Mouse (Mus musculus): Measurements from ENCODE around the gene Cox19. TPM values are rescaled to one million over a fixed set of nuclear protein-coding genes. Genes with fewer than 3 reads are reported as not detected.

Cox19 gene
- total and polyA plus RNA-seq, 2 experiments from 2014 or later, result 79.4 to 95.5 TPM

DNA sequence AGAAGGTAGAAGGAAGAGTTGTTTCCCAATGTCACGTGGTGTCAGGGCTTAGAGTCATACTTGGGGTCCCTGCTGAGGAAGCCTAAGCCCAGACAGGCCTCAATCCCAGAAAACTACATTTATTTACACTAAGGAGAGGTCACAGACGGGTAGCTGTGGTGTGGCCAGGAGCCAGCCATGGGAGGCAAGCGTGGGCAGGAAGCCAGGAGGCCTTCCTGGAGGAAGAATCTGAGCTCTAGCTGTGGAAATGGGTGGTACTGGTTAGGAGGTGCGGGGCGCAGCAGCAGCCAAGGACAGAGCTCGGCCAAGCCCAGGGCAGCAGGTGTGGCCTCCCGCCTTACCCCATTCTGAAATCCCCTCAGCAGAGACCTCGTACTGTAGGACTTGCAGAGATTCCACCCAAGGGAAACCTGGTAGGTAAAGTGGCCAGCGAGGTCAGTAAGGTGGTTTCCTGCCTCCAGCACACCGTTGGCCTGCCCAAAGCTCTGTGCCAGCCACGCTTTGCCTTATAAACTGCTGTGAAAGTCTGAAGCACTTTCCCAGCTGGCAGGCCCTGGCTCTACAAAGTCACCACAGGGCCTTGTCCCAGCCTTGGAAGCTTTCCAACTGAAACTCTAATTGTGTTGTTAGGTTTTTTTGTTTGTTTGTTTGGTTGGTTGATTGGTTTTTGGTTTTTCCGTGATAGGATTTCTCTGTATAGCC lies 36.1 kb downstream of the Cox19 start:
- Histone ChIP-seq H3K27me3 (ENCODE audit: insufficient read depth, low read length) (no peaks in the 10 kb centered on the region), H3K9ac (replicated peaks; ENCODE audit: low read length, poor library complexity, severe bottlenecking) (no peak overlapping the region), H3K4me2 (ENCODE audit: low read depth, low read length, poor library complexity, severe bottlenecking) (no peak overlapping the region), H3K36me3 (ENCODE audit: insufficient read depth, low read length) (peaks cover 5% of the 10 kb centered on the region; the same call in 1 of the 2 replicates), H3K27ac (ENCODE audit: low read depth, low read length) (no peak overlapping the region), H3K9me3 (ENCODE audit: low read length) (no peaks in the 10 kb centered on the region), H3K4me1 (ENCODE audit: insufficient read depth, low read length) (no peaks in the 10 kb centered on the region), H3K4me3 (ENCODE audit: low read depth, low read length) (no peak overlapping the region)
- no peak for TF ChIP-seq CTCF (IDR thresholded peaks at IDR 0.05)
- DNase-seq (ENCODE audit: low spot score), result no peak
- WGBS, result 80% methylated on average over 12 of the region's 12 CpGs
- ATAC-seq (ENCODE audit: low FRiP score), result no peak

DNA sequence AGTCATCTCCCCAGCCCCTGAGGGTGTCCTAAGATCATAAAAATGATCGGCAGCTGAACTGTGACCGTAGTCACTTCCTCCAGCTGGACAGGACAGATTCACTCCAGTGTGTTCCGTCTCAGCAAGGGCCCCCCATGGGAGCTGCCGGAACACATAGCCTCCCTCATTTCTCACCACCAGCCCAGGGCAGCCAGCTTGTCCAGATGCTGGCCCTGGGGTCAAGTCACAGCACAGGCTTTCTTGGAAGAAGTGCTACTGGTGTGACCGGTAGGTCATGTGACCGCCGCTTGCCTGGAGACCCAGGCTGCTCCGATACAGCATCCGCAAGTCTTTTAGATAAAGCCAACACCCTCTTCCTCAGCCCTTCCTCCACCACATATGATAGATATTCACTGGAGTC lies 37.7 kb downstream of the Cox19 start:
- no peaks in the 10 kb centered on the region for H3K4me1 ChIP-seq (ENCODE audit: insufficient read depth, low read length)
- ATAC-seq (ENCODE audit: low FRiP score), result no peak
- H3K9ac ChIP-seq (replicated peaks; ENCODE audit: low read length, poor library complexity, severe bottlenecking), result no peak overlapping the region
- no peaks in the 10 kb centered on the region for H3K9me3 ChIP-seq (ENCODE audit: low read length)
- no peak for DNase-seq (ENCODE audit: low spot score)
- WGBS, result 91% methylated on average over 9 of the region's 9 CpGs
- H3K36me3 ChIP-seq (ENCODE audit: insufficient read depth, low read length), result peaks cover 3% of the 10 kb centered on the region; the same call in 1 of the 2 replicates
- H3K4me3 ChIP-seq (ENCODE audit: low read depth, low read length), result no peak overlapping the region
- H3K27me3 ChIP-seq (ENCODE audit: insufficient read depth, low read length), result no peaks in the 10 kb centered on the region
- no peak for TF ChIP-seq CTCF (IDR thresholded peaks at IDR 0.05)
- no peak overlapping the region for H3K27ac ChIP-seq (ENCODE audit: low read depth, low read length)
- no peak overlapping the region for H3K4me2 ChIP-seq (ENCODE audit: low read depth, low read length, poor library complexity, severe bottlenecking)

DNA sequence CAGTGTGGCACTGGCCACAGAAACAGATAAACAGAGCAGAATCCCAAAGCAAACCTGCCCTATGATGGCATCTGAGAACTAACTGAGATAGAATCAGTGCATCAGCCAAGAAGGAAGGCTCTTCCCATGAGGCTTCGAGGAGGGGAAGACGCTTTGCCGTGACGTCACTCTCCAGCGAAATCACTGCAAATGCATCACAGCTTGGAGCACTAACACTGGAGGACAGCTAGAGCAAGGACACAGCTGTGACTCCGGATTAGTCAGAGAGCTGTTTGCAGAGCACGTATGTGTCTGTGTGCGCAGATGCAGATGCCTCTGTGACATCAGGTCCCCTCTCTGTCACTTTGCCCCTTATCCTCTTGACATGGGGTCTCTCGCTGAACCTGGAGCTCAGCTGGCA lies 39.4 kb downstream of the Cox19 start:
- no peak for TF ChIP-seq CTCF (IDR thresholded peaks at IDR 0.05)
- ATAC-seq (ENCODE audit: low FRiP score), result no peak
- H3K27ac ChIP-seq (ENCODE audit: low read depth, low read length), result no peak overlapping the region
- no peaks in the 10 kb centered on the region for H3K27me3 ChIP-seq (ENCODE audit: insufficient read depth, low read length)
- no peak overlapping the region for H3K4me3 ChIP-seq (ENCODE audit: low read depth, low read length)
- no peak overlapping the region for H3K9ac ChIP-seq (replicated peaks; ENCODE audit: low read length, poor library complexity, severe bottlenecking)
- no peak for DNase-seq (ENCODE audit: low spot score)
- WGBS, result 90% methylated on average over 9 of the region's 9 CpGs
- no peaks in the 10 kb centered on the region for H3K36me3 ChIP-seq (ENCODE audit: insufficient read depth, low read length)
- H3K9me3 ChIP-seq (ENCODE audit: low read length), result no peaks in the 10 kb centered on the region
- H3K4me2 ChIP-seq (ENCODE audit: low read depth, low read length, poor library complexity, severe bottlenecking), result no peak overlapping the region
- no peaks in the 10 kb centered on the region for H3K4me1 ChIP-seq (ENCODE audit: insufficient read depth, low read length)

DNA sequence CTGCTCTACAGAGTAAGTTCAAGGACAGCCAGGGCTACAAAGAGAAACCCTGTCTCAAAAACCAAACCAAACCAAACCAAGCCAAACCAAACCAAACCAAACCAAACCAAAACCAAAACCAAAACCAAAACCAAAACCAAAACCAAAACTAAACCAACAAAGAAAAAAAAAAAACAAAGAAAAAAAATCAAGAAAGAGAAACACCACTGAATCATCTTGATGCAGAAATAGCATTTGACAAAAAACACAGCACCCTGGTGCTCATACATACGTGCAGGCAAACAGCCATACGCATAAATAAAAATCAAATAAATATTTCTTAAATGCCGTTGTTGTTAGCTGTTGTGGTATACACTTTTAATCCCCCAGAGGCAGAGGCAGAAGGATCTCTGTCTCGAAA lies 40.7 kb downstream of the Cox19 start:
- Histone ChIP-seq H3K9me3 (ENCODE audit: low read length) (no peaks in the 10 kb centered on the region), H3K36me3 (ENCODE audit: insufficient read depth, low read length) (no peaks in the 10 kb centered on the region), H3K27ac (ENCODE audit: low read depth, low read length) (no peak overlapping the region), H3K4me2 (ENCODE audit: low read depth, low read length, poor library complexity, severe bottlenecking) (no peak overlapping the region), H3K4me3 (ENCODE audit: low read depth, low read length) (no peak overlapping the region), H3K4me1 (ENCODE audit: insufficient read depth, low read length) (no peaks in the 10 kb centered on the region), H3K27me3 (ENCODE audit: insufficient read depth, low read length) (no peaks in the 10 kb centered on the region), H3K9ac (replicated peaks; ENCODE audit: low read length, poor library complexity, severe bottlenecking) (no peak overlapping the region)
- DNase-seq (ENCODE audit: low spot score) (no peak), ATAC-seq (ENCODE audit: low FRiP score) (no peak)
- 94% methylated on average over 4 of the region's 4 CpGs for WGBS
- no peak for TF ChIP-seq CTCF (IDR thresholded peaks at IDR 0.05)

DNA sequence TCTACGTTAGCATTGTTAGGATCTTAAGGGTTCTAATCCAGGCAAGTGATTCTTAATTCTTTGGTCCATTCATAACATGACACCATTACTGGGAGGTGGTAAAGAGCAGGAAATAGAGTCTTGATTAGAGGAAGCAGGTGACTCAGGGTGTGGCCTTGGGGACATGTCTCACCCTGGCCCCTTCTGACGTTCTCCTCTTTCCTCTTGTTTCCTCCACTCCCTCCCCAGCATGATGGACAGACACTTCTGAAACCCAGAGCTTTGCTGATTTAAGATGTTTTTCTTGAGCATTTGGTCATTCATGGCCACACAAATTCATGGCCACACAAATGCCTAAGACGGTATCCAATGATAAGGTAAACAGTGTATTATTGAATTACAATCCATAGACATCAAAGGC lies 41.3 kb downstream of the Cox19 start:
- no peak for TF ChIP-seq CTCF (IDR thresholded peaks at IDR 0.05)
- DNase-seq (ENCODE audit: low spot score) (no peak), ATAC-seq (ENCODE audit: low FRiP score) (no peak)
- Histone ChIP-seq H3K4me2 (ENCODE audit: low read depth, low read length, poor library complexity, severe bottlenecking) (no peak overlapping the region), H3K27ac (ENCODE audit: low read depth, low read length) (no peak overlapping the region), H3K9me3 (ENCODE audit: low read length) (no peaks in the 10 kb centered on the region), H3K36me3 (ENCODE audit: insufficient read depth, low read length) (peaks cover under 1% of the 10 kb centered on the region; the same call in 1 of the 2 replicates), H3K27me3 (ENCODE audit: insufficient read depth, low read length) (no peaks in the 10 kb centered on the region), H3K4me1 (ENCODE audit: insufficient read depth, low read length) (no peaks in the 10 kb centered on the region), H3K4me3 (ENCODE audit: low read depth, low read length) (no peak overlapping the region), H3K9ac (replicated peaks; ENCODE audit: low read length, poor library complexity, severe bottlenecking) (no peak overlapping the region)
- WGBS, result 85% methylated on average over 3 of the region's 3 CpGs

DNA sequence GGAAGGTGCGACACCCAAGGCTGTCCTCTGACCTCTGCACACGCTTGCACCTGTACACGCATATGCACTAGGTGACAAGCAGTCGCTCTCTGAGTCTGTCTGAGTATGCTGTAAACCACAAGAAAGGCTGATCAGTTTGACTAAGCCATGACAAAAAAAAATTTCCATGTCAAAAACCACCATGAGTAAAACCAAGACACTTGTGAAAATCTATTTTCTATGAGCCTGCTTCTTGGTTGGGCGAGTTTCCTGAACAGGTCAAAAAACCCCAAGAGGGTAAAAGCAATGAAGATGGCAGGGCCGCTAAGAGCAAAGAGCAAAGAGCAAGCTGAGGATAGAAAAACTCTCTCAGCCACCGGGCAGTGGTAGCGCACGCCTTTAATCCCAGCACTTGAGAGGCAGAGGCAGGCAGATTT lies 47.6 kb downstream of the Cox19 start:
- H3K4me3 ChIP-seq (ENCODE audit: low read depth, low read length), result no peak overlapping the region
- 89% methylated on average over 9 of the region's 9 CpGs for WGBS
- no peak overlapping the region for H3K27ac ChIP-seq (ENCODE audit: low read depth, low read length)
- no peak overlapping the region for H3K4me2 ChIP-seq (ENCODE audit: low read depth, low read length, poor library complexity, severe bottlenecking)
- ATAC-seq (ENCODE audit: low FRiP score), result no peak
- H3K4me1 ChIP-seq (ENCODE audit: insufficient read depth, low read length), result no peaks in the 10 kb centered on the region
- H3K27me3 ChIP-seq (ENCODE audit: insufficient read depth, low read length), result no peaks in the 10 kb centered on the region
- H3K9me3 ChIP-seq (ENCODE audit: low read length), result no peaks in the 10 kb centered on the region
- TF ChIP-seq CTCF (IDR thresholded peaks at IDR 0.05), result no peak
- DNase-seq (ENCODE audit: low spot score), result no peak
- H3K36me3 ChIP-seq (ENCODE audit: insufficient read depth, low read length), result peaks cover 25% of the 10 kb centered on the region
- no peak overlapping the region for H3K9ac ChIP-seq (replicated peaks; ENCODE audit: low read length, poor library complexity, severe bottlenecking)

All from midbrain, postnatal 0 days (tissue).